Mouse (Mus musculus) G1E (cell line): ENCODE measurements at regions not wholly inside any gene's neighbourhood (a gene's known extent, or its start where the extent isn't known, plus 50 kb on each side); places are given as distances from the start of the nearest gene placed in this dataset.

Experiments used
- CTCF ChIP-seq: IDR thresholded peaks from 2 replicates; pipeline ENCODE4 v1.5.1; 2012; ENCODE audit warnings: low read depth, low read length, inconsistent platforms, mixed read lengths
- POLR2AphosphoS5 ChIP-seq: IDR thresholded peaks from 2 replicates; pipeline ENCODE4 v1.6.1; 2012; ENCODE audit warnings: low read depth, low read length, inconsistent platforms; ENCODE audit not compliant: insufficient replicate concordance
- TAL1 ChIP-seq: conservative IDR thresholded peaks from 2 replicates; pipeline ENCODE4 v1.6.1; 2012; ENCODE audit warnings: low read depth, low read length, inconsistent platforms, mixed read lengths

DNA sequence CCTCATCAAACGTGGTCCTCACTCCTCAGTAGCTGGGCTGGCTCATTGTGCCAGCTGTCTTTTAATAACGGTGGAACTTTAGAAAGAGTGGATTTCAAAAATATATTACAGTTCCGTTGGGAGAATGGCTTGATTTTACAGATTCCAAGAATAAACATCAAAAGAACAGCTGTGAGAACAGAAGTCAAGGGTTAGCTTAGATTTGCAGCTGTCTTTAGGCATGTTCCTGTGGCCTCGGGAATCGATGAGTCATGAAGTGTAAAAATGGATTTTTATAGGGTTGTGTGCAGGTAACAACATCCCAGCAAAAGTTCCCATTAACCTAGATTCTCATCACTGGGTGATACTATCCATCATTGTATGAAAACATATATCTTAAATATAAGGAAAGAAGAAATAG is 152.4 kb downstream of the Edn1 start:
- TF ChIP-seq CTCF (no peak), POLR2AphosphoS5 (no peak), TAL1 (no peak)
